Mouse (Mus musculus) stomach, postnatal 0 days (tissue): ENCODE results near the gene Ccdc102a. TPM values are rescaled to one million over a fixed set of nuclear protein-coding genes. Genes with fewer than 3 reads are reported as not detected.

Experiments
- ATAC-seq: fragments of 200-750 bp; cut with Nextera tagmentation; 2 replicates; pipeline ENCODE4 v1.8.0; 2017; ENCODE audit not compliant: low FRiP score, low TSS enrichment
- DNase-seq: peaks from one replicate; pipeline ENCODE4 v3.0.0-alpha.2; 2016; ENCODE audit warnings: low spot score
- H3K27ac ChIP-seq: fragments of 300-500 bp; sonication (generic); replicated peaks from 2 replicates; pipeline ENCODE4 v1.5.1; 2014; ENCODE audit warnings: mild to moderate bottlenecking, control low read depth
- H3K27me3 ChIP-seq: fragments of 300-500 bp; sonication (generic); 2 replicates; pipeline ENCODE4 v1.6.1; 2014; ENCODE audit warnings: low read length; ENCODE audit not compliant: control insufficient read depth, insufficient read depth
- H3K36me3 ChIP-seq: fragments of 300-500 bp; sonication (generic); 2 replicates; pipeline ENCODE4 v1.6.1; 2014; ENCODE audit warnings: low read length, mixed read lengths; ENCODE audit not compliant: control insufficient read depth, insufficient read depth
- H3K4me1 ChIP-seq: fragments of 300-500 bp; sonication (generic); replicated peaks from 2 replicates; pipeline ENCODE4 v1.6.1; 2014; ENCODE audit warnings: antibody characterized with exemption; ENCODE audit not compliant: control insufficient read depth, insufficient read depth
- H3K4me2 ChIP-seq: fragments of 300-500 bp; sonication (generic); replicated peaks from 2 replicates; pipeline ENCODE4 v1.6.1; 2014; ENCODE audit warnings: low read depth, mild to moderate bottlenecking, control low read depth, moderate library complexity
- H3K4me3 ChIP-seq: fragments of 300-500 bp; sonication (generic); 2 replicates; pipeline ENCODE4 v1.5.1; 2014; ENCODE audit warnings: low read depth, low read length, control low read depth
- H3K9ac ChIP-seq: fragments of 300-500 bp; sonication (generic); 2 replicates; pipeline ENCODE4 v1.6.1; 2014; ENCODE audit warnings: mild to moderate bottlenecking, low read length, control low read depth, mixed read lengths
- H3K9me3 ChIP-seq: fragments of 300-500 bp; sonication (generic); 2 replicates; pipeline ENCODE4 v1.6.1; 2016; ENCODE audit warnings: low read length; ENCODE audit not compliant: control insufficient read depth
- CTCF ChIP-seq: IDR thresholded peaks from 2 replicates; pipeline ENCODE4 v1.5.1; 2016; ENCODE audit warnings: antibody characterized with exemption, low read depth, mild to moderate bottlenecking, moderate library complexity
- EP300 ChIP-seq: optimal IDR thresholded peaks from 2 replicates; pipeline ENCODE3; 2016; ENCODE audit warnings: antibody characterized with exemption
- WGBS: fragments of 180-500 bp; shearing (Covaris S2); extraction: QIAGEN DNeasy Blood & Tissue Kit; methylation state at CpG from one replicate; pipeline ENCODE4 v1.1.7; 2014; 5-methylcytosine and 5-hydroxymethylcytosine counted together
- polyA plus RNA-seq: library from polyadenylated mRNA; unstranded; fragments of >200 nt; fragmentation: Nextera tagmentation; extraction: Ambion mirVana; gene quantifications from 2 replicates; pipeline ENCODE4 v1.2.1, GENCODE M21; 2015

Ccdc102a gene
- polyA plus RNA-seq, 1 experiment from 2014 or later, result 12.7 TPM

DNA sequence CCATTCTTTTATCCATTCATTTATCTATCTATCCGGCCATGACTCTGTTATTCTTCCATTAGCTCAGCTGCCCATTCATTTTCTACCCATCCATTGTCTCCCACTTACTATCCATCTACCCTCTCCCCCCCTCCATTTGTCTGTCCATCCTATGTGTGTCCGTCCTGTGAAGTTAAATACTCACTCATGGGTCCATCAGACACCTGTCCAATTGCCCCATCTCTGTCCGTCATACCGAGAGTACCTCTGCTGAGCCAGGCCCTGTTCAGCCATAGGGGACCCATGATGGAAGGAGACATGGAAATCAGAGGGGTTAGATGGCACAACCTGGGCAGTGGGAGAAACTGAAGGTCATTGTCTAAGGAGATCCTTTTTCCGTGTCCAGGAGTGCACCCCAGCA lies 32.6 kb upstream of the Ccdc102a start:
- H3K4me2 ChIP-seq, result no peak overlapping the region
- H3K27ac ChIP-seq, result no peak overlapping the region
- H3K4me1 ChIP-seq, result 0 out of 2 replicates have a peak, but pooled peaks cover 3% of the 10 kb centered on the region
- no peak overlapping the region for H3K4me3 ChIP-seq
- 74% methylated on average over 5 of the region's 5 CpGs for WGBS
- H3K36me3 ChIP-seq, result no peaks in the 10 kb centered on the region
- ATAC-seq (no peak), DNase-seq (no peak)
- H3K9me3 ChIP-seq, result no peaks in the 10 kb centered on the region
- H3K27me3 ChIP-seq, result no peaks in the 10 kb centered on the region
- TF ChIP-seq CTCF (no peak), EP300 (no peak)
- H3K9ac ChIP-seq, result no peak overlapping the region

DNA sequence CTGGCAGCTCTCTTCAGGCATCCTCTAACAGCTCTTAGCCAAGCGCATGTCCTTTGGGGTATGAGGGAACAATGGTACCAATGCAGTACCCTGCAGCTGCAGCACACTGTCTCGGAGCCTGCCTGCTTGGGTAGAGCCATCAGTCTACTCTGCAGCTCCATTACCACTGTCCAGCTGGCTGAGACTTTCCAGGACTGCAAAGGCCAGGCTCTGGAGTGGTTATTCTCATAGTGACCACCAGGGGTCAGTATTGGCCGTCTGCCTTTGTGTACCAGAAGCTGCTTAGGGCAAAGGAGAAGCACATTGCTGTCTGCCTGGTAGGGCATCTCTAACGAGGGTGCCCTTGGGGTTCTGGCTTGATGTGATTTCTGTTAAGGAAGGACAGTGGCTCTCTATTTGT lies 32.1 kb upstream of the Ccdc102a start:
- 0 out of 2 replicates have a peak, but pooled peaks cover 3% of the 10 kb centered on the region for H3K4me1 ChIP-seq
- H3K4me3 ChIP-seq, result no peak overlapping the region
- H3K36me3 ChIP-seq, result no peaks in the 10 kb centered on the region
- no peak overlapping the region for H3K9ac ChIP-seq
- H3K27ac ChIP-seq, result no peak overlapping the region
- no peaks in the 10 kb centered on the region for H3K9me3 ChIP-seq
- WGBS, result 13% methylated on average over 4 of the region's 4 CpGs
- no peaks in the 10 kb centered on the region for H3K27me3 ChIP-seq
- ATAC-seq, result peak; percentile 30
- peak; percentile 99 for TF ChIP-seq CTCF
- no peak for TF ChIP-seq EP300
- H3K4me2 ChIP-seq, result no peak overlapping the region
- DNase-seq, result peak; percentile 77

DNA sequence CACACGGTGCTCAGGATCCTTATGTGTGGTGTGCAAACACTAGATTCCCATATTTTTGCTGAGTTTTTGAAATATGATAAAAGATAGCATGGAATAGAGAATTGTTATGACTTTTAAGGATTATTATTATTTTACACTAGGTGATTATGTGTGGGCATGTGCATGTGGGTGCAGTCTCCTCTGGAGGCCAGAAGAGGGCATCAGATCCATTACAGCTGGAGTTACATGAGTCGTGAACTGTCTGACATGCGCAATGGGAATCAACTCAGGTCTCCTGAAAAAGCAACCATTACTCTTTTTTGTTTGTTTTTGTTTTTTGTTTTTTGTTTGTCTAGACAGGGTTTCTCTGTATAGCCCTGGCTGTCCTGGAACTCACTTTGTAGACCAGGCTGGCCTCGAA lies 31.1 kb upstream of the Ccdc102a start:
- DNase-seq (no peak), ATAC-seq (no peak)
- Histone ChIP-seq H3K4me1 (0 out of 2 replicates have a peak, but pooled peaks cover 3% of the 10 kb centered on the region), H3K27ac (no peak overlapping the region), H3K4me3 (no peak overlapping the region), H3K27me3 (no peaks in the 10 kb centered on the region), H3K36me3 (no peaks in the 10 kb centered on the region), H3K4me2 (no peak overlapping the region), H3K9me3 (no peaks in the 10 kb centered on the region), H3K9ac (no peak overlapping the region)
- 81% methylated on average over 4 of the region's 4 CpGs for WGBS
- TF ChIP-seq CTCF, result peak; percentile 28
- no peak for TF ChIP-seq EP300

DNA sequence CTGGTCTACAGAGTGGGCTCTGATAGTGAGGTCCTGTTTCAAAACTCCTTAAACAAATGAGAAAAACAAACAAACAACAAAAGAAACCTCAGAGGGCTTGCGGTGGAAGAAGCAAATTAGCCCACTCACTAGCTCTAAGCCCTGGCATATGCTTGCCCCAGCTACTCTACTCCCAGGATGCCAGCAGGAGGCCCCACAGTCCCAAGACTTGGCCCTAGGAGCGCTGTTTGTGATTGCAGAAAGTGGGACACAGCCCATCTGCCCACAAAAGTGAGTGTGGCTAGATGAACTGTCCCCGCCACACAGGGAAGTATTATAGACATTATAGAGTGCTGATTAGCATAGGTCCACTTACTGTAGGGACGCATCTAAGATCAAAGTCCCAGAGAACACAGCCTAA lies 30.5 kb upstream of the Ccdc102a start:
- Histone ChIP-seq H3K27me3 (no peaks in the 10 kb centered on the region), H3K9me3 (no peaks in the 10 kb centered on the region), H3K4me1 (no peaks in the 10 kb centered on the region), H3K4me2 (no peak overlapping the region), H3K36me3 (no peaks in the 10 kb centered on the region), H3K27ac (no peak overlapping the region), H3K9ac (no peak overlapping the region), H3K4me3 (no peak overlapping the region)
- WGBS, result 78% methylated on average over 4 of the region's 4 CpGs
- no peak for TF ChIP-seq EP300
- TF ChIP-seq CTCF, result no peak
- no peak for DNase-seq
- no peak for ATAC-seq

DNA sequence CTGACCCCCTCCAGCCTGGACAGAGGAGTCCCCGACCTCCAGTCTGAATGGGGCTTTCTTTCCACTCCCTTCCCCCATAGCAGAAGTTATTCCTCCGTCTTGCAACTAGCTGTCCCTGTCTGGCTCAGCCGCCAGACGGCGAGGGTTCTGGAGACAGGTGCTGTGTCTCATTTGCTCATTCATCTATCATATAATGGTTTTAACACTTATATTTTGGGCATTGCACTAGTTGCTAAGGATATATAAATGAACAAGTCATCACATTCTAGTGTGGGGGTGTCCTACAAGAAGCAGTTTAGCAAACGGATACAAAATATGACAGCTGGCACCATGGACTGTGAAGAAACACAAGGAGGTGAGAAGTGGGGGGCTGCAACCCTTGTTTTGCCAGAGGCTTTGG lies 27.3 kb upstream of the Ccdc102a start:
- no peaks in the 10 kb centered on the region for H3K4me1 ChIP-seq
- 46% methylated on average over 6 of the region's 6 CpGs for WGBS
- H3K27me3 ChIP-seq, result no peaks in the 10 kb centered on the region
- H3K36me3 ChIP-seq, result no peaks in the 10 kb centered on the region
- no peaks in the 10 kb centered on the region for H3K9me3 ChIP-seq
- ATAC-seq (no peak), DNase-seq (no peak)
- no peak overlapping the region for H3K9ac ChIP-seq
- TF ChIP-seq CTCF, result no peak
- no peak for TF ChIP-seq EP300
- H3K4me3 ChIP-seq, result no peak overlapping the region
- H3K4me2 ChIP-seq, result no peak overlapping the region
- no peak overlapping the region for H3K27ac ChIP-seq

DNA sequence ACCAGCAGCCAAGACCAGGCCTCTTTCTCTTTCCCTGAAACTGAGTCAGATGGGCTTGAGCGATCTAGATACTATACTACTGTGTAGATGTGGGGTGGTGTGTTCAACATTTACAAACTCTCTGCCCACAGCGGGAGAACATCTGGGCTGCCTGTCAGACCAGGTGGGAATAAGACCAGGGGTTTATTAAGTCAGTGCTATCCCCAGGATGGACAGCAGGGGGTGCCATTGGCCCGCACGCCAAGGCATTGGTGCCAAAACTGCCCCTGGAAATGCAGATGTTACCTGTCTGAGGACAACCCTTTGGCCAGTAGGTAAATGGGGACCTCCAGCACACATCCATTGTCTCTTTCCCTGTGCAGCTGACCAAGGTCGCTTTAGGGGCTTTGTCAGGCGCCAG lies 24.7 kb upstream of the Ccdc102a start:
- no peak overlapping the region for H3K9ac ChIP-seq
- 25% methylated on average over 6 of the region's 6 CpGs for WGBS
- no peak overlapping the region for H3K4me2 ChIP-seq
- no peaks in the 10 kb centered on the region for H3K27me3 ChIP-seq
- no peaks in the 10 kb centered on the region for H3K36me3 ChIP-seq
- TF ChIP-seq EP300, result no peak
- peak; percentile 93 for TF ChIP-seq CTCF
- H3K4me3 ChIP-seq, result no peak overlapping the region
- DNase-seq (peak; percentile 81), ATAC-seq (no peak)
- no peaks in the 10 kb centered on the region for H3K4me1 ChIP-seq
- H3K9me3 ChIP-seq, result no peaks in the 10 kb centered on the region
- H3K27ac ChIP-seq, result no peak overlapping the region
